Mouse (Mus musculus): ENCODE results near the gene Neb.

DNA sequence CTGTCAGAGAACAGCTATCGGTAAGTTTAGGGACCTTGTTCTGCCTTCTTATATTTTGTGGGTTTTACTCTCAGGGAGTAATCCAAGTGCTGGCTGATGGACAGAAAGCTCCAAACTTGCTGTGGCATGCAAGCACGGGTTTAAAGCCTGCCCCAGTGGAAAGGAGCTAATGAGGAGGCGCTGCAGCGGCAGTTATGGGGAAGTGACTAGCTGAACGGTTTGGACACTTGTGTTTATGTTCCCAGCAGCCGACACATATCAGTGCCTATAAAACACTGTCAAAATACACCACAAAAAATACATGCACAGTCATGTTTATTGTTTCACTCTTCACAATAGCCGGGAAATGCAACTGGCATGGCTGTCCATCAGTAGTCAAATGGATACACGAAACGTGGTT, 81.5 kb downstream of the Neb start:
- TF ChIP-seq GATA1 (IDR thresholded peaks at IDR 0.05; ENCODE audit: borderline replicate concordance, low read length) (no peak), FLI1 (IDR thresholded peaks at IDR 0.05; ENCODE audit: low read length) (no peak)

Measured in megakaryocyte, embryonic 14.5 days (primary cell).